Mouse (Mus musculus) G1E (cell line): ENCODE measurements around the gene Gtf2ird1.

Source experiments
- CTCF ChIP-seq: IDR thresholded peaks from 2 replicates; pipeline ENCODE4 v1.5.1; 2012; ENCODE audit warnings: low read depth, low read length, inconsistent platforms, mixed read lengths
- POLR2AphosphoS5 ChIP-seq: IDR thresholded peaks from 2 replicates; pipeline ENCODE4 v1.6.1; 2012; ENCODE audit warnings: low read depth, low read length, inconsistent platforms; ENCODE audit not compliant: insufficient replicate concordance
- TAL1 ChIP-seq: conservative IDR thresholded peaks from 2 replicates; pipeline ENCODE4 v1.6.1; 2012; ENCODE audit warnings: low read depth, low read length, inconsistent platforms, mixed read lengths

- TF ChIP-seq CTCF (no peak), TAL1 (no peak), POLR2AphosphoS5 (no peak)
These were observed 2.1 kb downstream of the Gtf2ird1 start for GRCm38 (mm10) chr5:134454421-134454820.
